ENCODE assay signal across 8 mouse cellular contexts in genomic region chr5:116022658-116023200, GRCm38 (mm10). TPM values are rescaled to one million over a fixed set of nuclear protein-coding genes. Genes with fewer than 3 reads are reported as not detected.
DNase-seq lines count a peak whose midpoint lies in the region; ATAC-seq and TF ChIP-seq lines count a peak whose summit lies in the region.

No protein-coding gene starts in this region.

- H3K4me3 ChIP-seq in lung, embryonic 14.5 days (ENCODE audit: low read depth, low read length), result peak overlapping the region; percentile 84
- peak overlapping the region; percentile 94; the same call in 1 of the 2 replicates for H3K4me3 ChIP-seq in embryonic fibroblast, embryonic 13.5 days (ENCODE audit: insufficient read depth, low read length)
- peak overlapping the region; percentile 79 for H3K4me3 ChIP-seq in limb, embryonic 12.5 days (replicated peaks)
- peak overlapping the region; percentile 86 for H3K4me3 ChIP-seq in neural tube, embryonic 12.5 days

- H3K27me3 ChIP-seq in lung, embryonic 14.5 days (ENCODE audit: insufficient read depth, low read length), result no peaks in the 10 kb centered on the region
- no peaks in the 10 kb centered on the region for H3K27me3 ChIP-seq in limb, embryonic 12.5 days
- no peaks in the 10 kb centered on the region for H3K27me3 ChIP-seq in neural tube, embryonic 12.5 days (replicated peaks)

- peak overlapping the region; percentile 87 for H3K9ac ChIP-seq in lung, embryonic 14.5 days
- H3K9ac ChIP-seq in limb, embryonic 12.5 days (replicated peaks), result no peak overlapping the region
- H3K9ac ChIP-seq in neural tube, embryonic 12.5 days, result peak overlapping the region; percentile 79; the same call in 1 of the 2 replicates

- no peak overlapping the region for H3K27ac ChIP-seq in lung, embryonic 14.5 days (ENCODE audit: low read depth)
- no peak overlapping the region for H3K27ac ChIP-seq in embryonic fibroblast, embryonic 13.5 days (ENCODE audit: insufficient read depth, low read length)
- H3K27ac ChIP-seq in limb, embryonic 12.5 days, result no peak overlapping the region
- H3K27ac ChIP-seq in neural tube, embryonic 12.5 days, result no peak overlapping the region

- DNase-seq in lung, embryonic 14.5 days, result no peak
- no peak for DNase-seq in lung, postnatal 14 days
- no peak for DNase-seq in cerebellum, postnatal 14 days
- no peak for DNase-seq in embryo, embryonic 10 days (ENCODE audit: low spot score)
- DNase-seq in thymus, postnatal 0 days (ENCODE audit: low spot score), result no peak

- H3K4me2 ChIP-seq in lung, embryonic 14.5 days, result peak overlapping the region; percentile 87
- peak overlapping the region; percentile 82 for H3K4me2 ChIP-seq in limb, embryonic 12.5 days
- H3K4me2 ChIP-seq in neural tube, embryonic 12.5 days (replicated peaks), result peak overlapping the region; percentile 97

- ATAC-seq in lung, embryonic 14.5 days (ENCODE audit: insufficient read depth), result no peak
- no peak for ATAC-seq in limb, embryonic 12.5 days (ENCODE audit: insufficient number of reproducible peaks, insufficient read depth, low FRiP score, low TSS enrichment, low read depth)
- no peak for ATAC-seq in neural tube, embryonic 12.5 days (ENCODE audit: low FRiP score, low read depth)

- no peak for TF ChIP-seq CTCF in lung, embryonic 14.5 days (IDR thresholded peaks at IDR 0.05; ENCODE audit: low read depth)
- no peak for TF ChIP-seq CTCF in embryonic fibroblast, embryonic 13.5 days (IDR thresholded peaks at IDR 0.05; ENCODE audit: borderline replicate concordance, insufficient read depth, low read length)

- WGBS in lung, embryonic 14.5 days, result 73% methylated on average over 7 of the region's 7 CpGs
- 87% methylated on average over 7 of the region's 7 CpGs for WGBS in limb, embryonic 12.5 days
- WGBS in neural tube, embryonic 12.5 days, result 84% methylated on average over 7 of the region's 7 CpGs

- peaks cover 46% of the 10 kb centered on the region for H3K36me3 ChIP-seq in lung, embryonic 14.5 days (ENCODE audit: insufficient read depth)
- peaks cover 48% of the 10 kb centered on the region for H3K36me3 ChIP-seq in limb, embryonic 12.5 days
- H3K36me3 ChIP-seq in neural tube, embryonic 12.5 days, result peaks cover 43% of the 10 kb centered on the region

- no peaks in the 10 kb centered on the region for H3K9me3 ChIP-seq in lung, embryonic 14.5 days (ENCODE audit: low read depth, low read length)
- no peaks in the 10 kb centered on the region for H3K9me3 ChIP-seq in limb, embryonic 12.5 days
- no peaks in the 10 kb centered on the region for H3K9me3 ChIP-seq in neural tube, embryonic 12.5 days

- no peak for TF ChIP-seq POLR2A in embryonic fibroblast, embryonic 13.5 days (IDR thresholded peaks at IDR 0.05; ENCODE audit: low read depth, low read length)

- H3K4me1 ChIP-seq in lung, embryonic 14.5 days (ENCODE audit: insufficient read depth), result no peaks in the 10 kb centered on the region
- no peaks in the 10 kb centered on the region for H3K4me1 ChIP-seq in embryonic fibroblast, embryonic 13.5 days (ENCODE audit: control insufficient read depth, insufficient read depth, low read length)
- peaks cover 17% of the 10 kb centered on the region for H3K4me1 ChIP-seq in limb, embryonic 12.5 days (replicated peaks)
- H3K4me1 ChIP-seq in neural tube, embryonic 12.5 days, result peaks cover 15% of the 10 kb centered on the region

RNA-seq across cellular contexts. Expression of gene Prkab1, which starts 1.6 kb away (rescaled TPM):
- polyA plus RNA-seq in lung, embryonic 14.5 days (2014; fragmentation: Nextera tagmentation; extraction: Ambion mirVana), result 68.9 and 71.6 TPM in 2 replicates
- polyA plus RNA-seq in embryonic fibroblast, embryonic 13.5 days (2011; ENCODE audit: insufficient read length, low read depth, missing spikeins), result 27.4 and 36.1 TPM in 2 replicates
- polyA plus RNA-seq in limb, embryonic 12.5 days (2016; fragmentation: Nextera tagmentation; extraction: Ambion mirVana), result 72.4 and 77.0 TPM in 2 replicates
- 57.5 and 62.2 TPM in 2 replicates for polyA plus RNA-seq in neural tube, embryonic 12.5 days (2016; fragmentation: Nextera tagmentation; extraction: Ambion mirVana)
- 55.4 and 60.1 TPM in 2 replicates for polyA plus RNA-seq in thymus, postnatal 0 days (2015; fragmentation: Nextera tagmentation; extraction: Ambion mirVana)
